Mouse (Mus musculus): ENCODE measurements around the gene Pglyrp1. TPM values are rescaled to one million over a fixed set of nuclear protein-coding genes. Genes with fewer than 3 reads are reported as not detected.

Pglyrp1 gene
- total and polyA plus RNA-seq, 3 experiments, result 0.51 to 3.8 TPM; not detected in 1

DNA sequence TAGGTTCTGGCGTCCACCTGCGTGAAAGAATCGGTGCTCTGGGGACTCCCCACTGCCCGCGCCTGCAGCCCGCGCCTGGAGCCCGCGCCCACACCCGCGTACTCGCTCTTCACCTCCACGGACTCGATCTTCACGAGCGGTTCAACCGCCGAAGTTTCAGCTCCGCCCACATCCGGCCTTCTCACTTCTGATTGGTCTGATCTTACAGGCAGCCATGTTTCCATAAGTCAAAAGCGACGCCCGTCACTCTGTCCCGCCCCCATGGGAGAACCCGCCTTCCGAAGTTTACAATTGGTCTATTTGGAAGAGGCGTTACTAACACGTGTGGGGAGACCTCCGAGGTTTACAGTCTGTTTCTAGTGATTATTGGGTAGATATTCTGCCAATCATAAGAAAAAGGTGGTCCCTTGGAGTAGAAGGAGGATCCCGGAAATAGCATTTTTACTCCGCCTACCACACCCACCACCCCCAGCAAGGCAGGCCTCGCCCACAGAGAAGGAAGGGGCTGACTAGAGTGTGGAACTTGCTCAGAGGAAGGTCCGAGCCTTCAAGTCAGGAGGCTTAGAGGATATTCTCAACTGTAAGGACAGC, 39.2 kb downstream of the Pglyrp1 start, which contains the start of gene Ccdc61 (continued):
- no peak; the same call in 1 of the 2 replicates for TF ChIP-seq POLR2AphosphoS2 (IDR thresholded peaks at IDR 0.05; ENCODE audit: low read depth, low read length)
- no peak for TF ChIP-seq RCOR1 (conservative IDR thresholded peaks at IDR 0.05; ENCODE audit: low read depth, low read length)
- no peak for TF ChIP-seq CHD1 (IDR thresholded peaks at IDR 0.05; ENCODE audit: low read depth, low read length)
- peak; percentile 85; the same call in 1 of the 2 replicates for TF ChIP-seq SIN3A (IDR thresholded peaks at IDR 0.05; ENCODE audit: low read length)
- no peak for TF ChIP-seq UBTF (IDR thresholded peaks at IDR 0.05; ENCODE audit: low read depth, low read length)
- no peak for TF ChIP-seq MEF2A (IDR thresholded peaks at IDR 0.05; ENCODE audit: borderline replicate concordance, low read depth, low read length)
- TF ChIP-seq ELF1 (IDR thresholded peaks at IDR 0.05; ENCODE audit: low read depth, low read length), result peak; percentile 97
- no peak for TF ChIP-seq SMC3 (IDR thresholded peaks at IDR 0.05; ENCODE audit: low read depth, low read length)
- no peak for TF ChIP-seq GABPA (IDR thresholded peaks at IDR 0.05; ENCODE audit: insufficient replicate concordance, low read depth, low read length)
- TF ChIP-seq ETS1 (conservative IDR thresholded peaks at IDR 0.05; ENCODE audit: low read depth, low read length), result no peak
- TF ChIP-seq ZMIZ1 (IDR thresholded peaks at IDR 0.05; ENCODE audit: low read depth, low read length), result peak; percentile 87
- peak; percentile 46 for TF ChIP-seq TCF12 (IDR thresholded peaks at IDR 0.05; ENCODE audit: low read depth, low read length)
- peak; percentile 94 for TF ChIP-seq CHD2 (IDR thresholded peaks at IDR 0.05; ENCODE audit: low read length)
- TF ChIP-seq CTCF (conservative IDR thresholded peaks at IDR 0.05 in 1 of 2, IDR thresholded peaks at IDR 0.05 in 1 of 2; ENCODE audit: low read depth in 2 of 2, low read length in 2 of 2), result no peak
- TF ChIP-seq ZNF384 (IDR thresholded peaks at IDR 0.05; ENCODE audit: low read depth, low read length), result no peak
- TF ChIP-seq USF1 (IDR thresholded peaks at IDR 0.05; ENCODE audit: low read depth, low read length), result peak; percentile 82

GRCm38 (mm10) chr7:18916254-18916653, 45.1 kb downstream of the Pglyrp1 start:
- H3K36me3 ChIP-seq (replicated peaks in 1 of 2; ENCODE audit: control insufficient read depth in 1 of 2, insufficient read depth in 1 of 2, low read length in 1 of 2), result no peaks in the 10 kb centered on the region
- H3K27me3 ChIP-seq (replicated peaks), result peaks cover 65% of the 10 kb centered on the region
- no peak overlapping the region for H3K27ac ChIP-seq (ENCODE audit: insufficient read depth, low read depth)
- dilution Hi-C loops (cut with MboI; ENCODE audit: extremely low pct_ligation_motif_present, extremely low pct_unique_long_range_greater_than_20kb, low sequenced_read_pairs) (no loop called here), in situ Hi-C loops (cut with MboI; ENCODE audit: low pct_ligation_motif_present, low pct_unique_long_range_greater_than_20kb, low sequenced_read_pairs) (loop anchor here (10.0 kb wide), 1 partner anchor 59 kb away; no protein-coding TSS in a partner anchor)
- H3K4me1 ChIP-seq (ENCODE audit: control insufficient read depth in 1 of 2, insufficient read depth in 2 of 2), result peaks cover under 1 to 6% of the 10 kb centered on the region in 2 experiments; a peak in 3 of 4 replicates
- H3K9ac ChIP-seq (ENCODE audit: insufficient read depth, low read depth), result no peak overlapping the region
- no peak overlapping the region for H3K4me3 ChIP-seq (replicated peaks in 1 of 3; ENCODE audit: low read depth in 2 of 3, low read length in 2 of 3, poor library complexity in 1 of 3)
- H3K9me3 ChIP-seq (replicated peaks; ENCODE audit: low read length), result peaks cover 1% of the 10 kb centered on the region
- TF ChIP-seq RAD21 (IDR thresholded peaks at IDR 0.05; ENCODE audit: low read depth, low read length) (peak; percentile 27), CTCF (conservative IDR thresholded peaks at IDR 0.05 in 1 of 2, IDR thresholded peaks at IDR 0.05 in 1 of 2; ENCODE audit: low read depth in 2 of 2, low read length in 2 of 2) (peak in 1 of 2 experiments; percentile 60; a peak in 2 of 4 replicates), SMC3 (IDR thresholded peaks at IDR 0.05; ENCODE audit: low read depth, low read length) (peak; percentile 47), PAX5 (IDR thresholded peaks at IDR 0.05; ENCODE audit: low read length) (no peak), ETS1 (conservative IDR thresholded peaks at IDR 0.05; ENCODE audit: low read depth, low read length) (no peak)
- H3K79me2 ChIP-seq (replicated peaks; ENCODE audit: control insufficient read depth, extremely low read depth, insufficient read depth, poor library complexity, severe bottlenecking), result no peaks in the 10 kb centered on the region
- H3K4me2 ChIP-seq (ENCODE audit: insufficient read depth, low read depth, poor library complexity, severe bottlenecking), result no peak overlapping the region
- peak; percentile 41 for DNase-seq (ENCODE audit: extremely low read depth)
